Mouse (Mus musculus) G1E (cell line): ENCODE measurements around the gene Best3.

Experiments used
- CTCF ChIP-seq: IDR thresholded peaks from 2 replicates; pipeline ENCODE4 v1.5.1; 2012; ENCODE audit warnings: low read depth, low read length, inconsistent platforms, mixed read lengths
- GATA1 ChIP-seq: IDR thresholded peaks from 2 replicates; pipeline ENCODE4 v1.6.1; 2012; ENCODE audit warnings: borderline replicate concordance, low read length, inconsistent platforms, mixed read lengths
- GATA2 ChIP-seq: IDR thresholded peaks from 2 replicates; pipeline ENCODE4 v1.6.1; 2012; ENCODE audit warnings: low read depth, low read length, inconsistent platforms, borderline replicate concordance
- POLR2AphosphoS5 ChIP-seq: IDR thresholded peaks from 2 replicates; pipeline ENCODE4 v1.6.1; 2012; ENCODE audit warnings: low read depth, low read length, inconsistent platforms; ENCODE audit not compliant: insufficient replicate concordance
- TAL1 ChIP-seq: conservative IDR thresholded peaks from 2 replicates; pipeline ENCODE4 v1.6.1; 2012; ENCODE audit warnings: low read depth, low read length, inconsistent platforms, mixed read lengths

DNA sequence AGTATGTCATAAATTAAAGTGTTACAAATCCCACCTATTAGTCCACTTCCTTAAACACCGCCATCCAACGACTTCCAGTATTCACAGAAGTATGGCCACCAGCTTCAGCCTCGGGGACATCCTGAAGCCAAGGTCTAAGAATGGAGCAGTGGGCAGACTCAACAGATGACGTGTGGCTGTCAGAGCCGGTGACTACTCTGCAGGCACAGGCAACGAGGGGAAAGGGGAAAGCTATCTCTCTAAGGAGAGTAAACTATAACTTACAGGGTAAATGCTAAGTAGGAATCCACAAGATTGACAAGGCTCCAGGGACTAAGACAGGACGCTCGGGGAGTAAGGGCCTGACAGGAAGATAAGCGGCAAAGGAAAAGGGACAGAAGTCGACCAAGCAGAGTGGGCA is 41.2 kb upstream of the Best3 start:
- TF ChIP-seq GATA1 (no peak), CTCF (no peak), GATA2 (no peak), TAL1 (no peak), POLR2AphosphoS5 (no peak)
